Mouse (Mus musculus) kidney, adult 2 months (tissue): ENCODE results near the gene Cdh4. TPM values are rescaled to one million over a fixed set of nuclear protein-coding genes. Genes with fewer than 3 reads are reported as not detected.

Experiments
- DNase-seq: peaks from one replicate; pipeline ENCODE4 v3.0.0; 2021
- H3K27ac ChIP-seq: fragments of 200-500 bp; 2 replicates; pipeline ENCODE4 v1.5.1; 2012; ENCODE audit warnings: low read depth, low read length, control low read depth, inconsistent platforms; ENCODE audit not compliant: insufficient read depth
- H3K27me3 ChIP-seq: fragments of 200-500 bp; replicated peaks from 2 replicates; pipeline ENCODE4 v1.6.1; 2012; ENCODE audit warnings: mild to moderate bottlenecking, moderate library complexity, low read length, inconsistent platforms; ENCODE audit not compliant: control insufficient read depth, insufficient read depth
- H3K36me3 ChIP-seq: fragments of 200-500 bp; 2 replicates; pipeline ENCODE4 v1.6.1; 2012; ENCODE audit warnings: mild to moderate bottlenecking, moderate library complexity, low read length, inconsistent platforms; ENCODE audit not compliant: control insufficient read depth, insufficient read depth
- H3K4me1 ChIP-seq: fragments of 200-500 bp; 2 replicates; pipeline ENCODE4 v1.6.1; 2011; ENCODE audit warnings: low read length; ENCODE audit not compliant: control insufficient read depth, insufficient read depth
- H3K4me3 ChIP-seq: fragments of 200-500 bp; 2 replicates; pipeline ENCODE4 v1.5.1; 2011; ENCODE audit warnings: mild to moderate bottlenecking, low read depth, low read length, control low read depth; ENCODE audit not compliant: insufficient read depth
- CTCF ChIP-seq: fragments of 200-500 bp; conservative IDR thresholded peaks from 2 replicates; pipeline ENCODE4 v1.5.1; 2011; ENCODE audit warnings: low read depth, mild to moderate bottlenecking, control low read depth, low read length, moderate library complexity, mixed read lengths; ENCODE audit not compliant: insufficient read depth, insufficient read length
- POLR2A ChIP-seq: fragments of 200-500 bp; IDR thresholded peaks from one replicate; pipeline ENCODE4 v1.6.1; 2011; ENCODE audit warnings: low read depth, low read length, control low read depth
- WGBS: fragments of 180-500 bp; shearing (Covaris S2); methylation state at CpG from one replicate; pipeline ENCODE4 v1.1.7; 2018; 5-methylcytosine and 5-hydroxymethylcytosine counted together
- polyA plus RNA-seq: library from polyadenylated mRNA; depleted of rRNA; stranded (reverse); fragments of >200 nt; gene quantifications from 2 replicates; pipeline ENCODE4 v1.2.3, GENCODE M21; 2012; rRNA removed

Cdh4 gene
- 1.2 and 1.5 TPM in 2 replicates for polyA plus RNA-seq

DNA sequence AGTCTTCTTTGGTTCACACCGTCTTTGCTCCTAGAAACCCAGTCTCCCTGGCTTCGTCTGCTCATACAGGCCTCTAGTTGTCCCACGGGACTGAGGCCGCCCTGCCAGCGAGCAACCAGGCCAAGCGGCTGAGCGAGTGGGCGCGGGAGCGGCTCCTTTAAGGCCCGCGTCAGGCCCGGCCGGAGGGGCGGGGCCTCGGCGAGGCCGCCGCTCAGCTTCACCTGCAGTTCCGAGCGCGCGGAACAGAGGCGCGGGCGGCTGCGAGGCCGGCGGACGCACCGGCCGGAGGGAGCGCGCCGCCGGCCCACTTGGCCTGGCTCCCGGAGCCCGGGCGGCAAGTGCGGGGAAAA, at the start of gene Cdh4:
Cdh4 (plus strand) TSS at position 241 of the 350 bp plus-strand sequence.
- DNase-seq = peak; percentile 82
- Histone ChIP-seq H3K27me3 (no peaks in the 10 kb centered on the region), H3K4me3 (peak within 1 kb of the TSS; percentile 60), H3K27ac (no peak within 1 kb of the TSS), H3K36me3 (no peaks in the 10 kb centered on the region), H3K4me1 (peaks cover 7% of the 10 kb centered on the region)
- no peak for TF ChIP-seq POLR2A
- no peak for TF ChIP-seq CTCF
- 1% methylated on average over 40 of the region's 40 CpGs for WGBS

DNA sequence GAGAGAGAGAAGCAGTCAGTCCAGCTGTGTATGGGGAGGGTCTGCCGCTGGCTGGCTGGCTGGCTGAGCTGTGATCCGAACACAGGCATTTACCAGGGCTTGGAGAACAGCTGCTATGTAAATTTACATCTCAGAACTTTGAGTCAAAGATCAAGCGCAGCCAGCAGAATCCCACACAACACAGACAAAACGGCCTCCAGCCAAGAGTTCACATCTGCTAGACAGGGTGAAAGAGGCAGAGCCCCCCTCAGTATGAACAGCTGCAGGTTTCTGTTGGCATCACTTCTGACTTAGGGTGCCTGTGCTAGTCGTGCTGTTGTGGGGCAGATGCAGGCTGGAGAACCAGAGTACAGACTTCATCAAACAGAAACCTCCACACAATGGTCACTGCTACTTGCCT, 46.8 kb upstream of the Cdh4 start:
- no peak for DNase-seq
- H3K4me1 ChIP-seq = no peaks in the 10 kb centered on the region
- H3K27me3 ChIP-seq = no peaks in the 10 kb centered on the region
- no peak for TF ChIP-seq POLR2A
- TF ChIP-seq CTCF = no peak
- H3K36me3 ChIP-seq = no peaks in the 10 kb centered on the region
- no peak overlapping the region for H3K27ac ChIP-seq
- no peak overlapping the region for H3K4me3 ChIP-seq
- 60% methylated on average over 5 of the region's 5 CpGs for WGBS

DNA sequence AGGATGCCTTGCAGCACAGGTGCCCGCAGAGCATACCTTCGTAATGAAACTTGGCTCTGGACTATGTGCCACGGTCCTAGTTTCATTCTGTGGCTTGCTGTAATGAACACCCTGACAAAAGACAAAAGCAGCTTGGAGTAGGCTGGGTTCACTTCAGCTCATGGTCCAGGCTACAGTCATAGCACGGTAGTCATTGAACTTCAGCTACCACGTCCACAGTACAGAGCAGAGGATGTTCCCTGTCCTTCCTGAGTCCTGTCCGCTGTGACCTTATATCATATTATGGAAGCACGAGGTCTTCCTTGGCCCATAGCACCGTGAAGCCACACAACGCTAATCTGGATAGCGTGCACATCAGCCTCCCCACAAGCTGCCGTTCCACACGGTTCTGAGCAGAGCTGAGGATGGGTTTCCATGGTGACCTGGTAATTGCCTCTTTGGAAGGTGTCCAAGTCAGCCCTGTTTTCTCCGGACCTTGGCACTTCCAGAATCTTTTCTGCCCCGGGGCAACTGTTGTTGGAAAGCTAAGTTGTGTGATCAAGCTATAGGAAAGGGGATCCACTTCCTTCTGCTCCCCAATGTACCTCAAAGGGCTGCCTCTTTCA, 42.5 kb upstream of the Cdh4 start:
- Histone ChIP-seq H3K27me3 (no peaks in the 10 kb centered on the region), H3K27ac (no peak overlapping the region), H3K4me1 (no peaks in the 10 kb centered on the region), H3K4me3 (no peak overlapping the region), H3K36me3 (no peaks in the 10 kb centered on the region)
- WGBS = 66% methylated on average over 14 of the region's 14 CpGs
- TF ChIP-seq CTCF = no peak
- TF ChIP-seq POLR2A = no peak
- DNase-seq = peak; percentile 17

DNA sequence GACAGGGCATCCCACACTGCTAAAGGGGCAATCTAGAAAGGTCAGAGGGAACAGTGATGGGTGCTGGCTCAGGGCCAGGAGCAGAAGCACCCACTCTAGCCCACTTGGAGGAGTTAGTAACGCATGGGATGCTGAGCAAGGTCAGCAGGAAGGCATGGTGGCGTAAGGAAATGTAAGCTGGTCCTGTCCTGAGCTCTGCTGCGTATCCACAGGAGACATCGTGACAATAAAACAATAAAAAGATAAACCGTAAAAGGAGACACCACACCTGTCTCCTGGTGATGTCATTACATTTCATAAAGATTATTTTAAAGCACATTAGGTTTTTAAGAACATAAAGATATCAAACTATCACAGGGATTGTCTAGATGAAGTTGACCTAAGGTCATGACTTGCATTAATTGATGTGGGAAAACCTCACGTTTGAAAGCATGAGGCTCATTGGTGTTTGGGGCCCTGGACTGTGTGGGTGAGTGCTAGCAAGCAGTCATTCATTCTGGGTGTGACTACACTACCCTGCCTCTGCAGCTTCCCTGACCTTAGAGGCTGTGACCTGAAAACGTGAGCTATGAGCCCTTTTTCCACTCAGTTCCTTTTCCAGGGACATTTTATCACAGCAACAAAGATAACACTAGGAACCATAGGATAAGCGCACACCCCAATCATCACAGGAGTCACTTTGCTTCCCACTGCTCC, 31.2 kb upstream of the Cdh4 start:
- Histone ChIP-seq H3K4me3 (no peak overlapping the region), H3K27me3 (no peaks in the 10 kb centered on the region), H3K36me3 (no peaks in the 10 kb centered on the region), H3K27ac (no peak overlapping the region), H3K4me1 (no peaks in the 10 kb centered on the region)
- WGBS = 58% methylated on average over 8 of the region's 8 CpGs
- no peak for DNase-seq
- no peak for TF ChIP-seq POLR2A
- TF ChIP-seq CTCF = no peak

DNA sequence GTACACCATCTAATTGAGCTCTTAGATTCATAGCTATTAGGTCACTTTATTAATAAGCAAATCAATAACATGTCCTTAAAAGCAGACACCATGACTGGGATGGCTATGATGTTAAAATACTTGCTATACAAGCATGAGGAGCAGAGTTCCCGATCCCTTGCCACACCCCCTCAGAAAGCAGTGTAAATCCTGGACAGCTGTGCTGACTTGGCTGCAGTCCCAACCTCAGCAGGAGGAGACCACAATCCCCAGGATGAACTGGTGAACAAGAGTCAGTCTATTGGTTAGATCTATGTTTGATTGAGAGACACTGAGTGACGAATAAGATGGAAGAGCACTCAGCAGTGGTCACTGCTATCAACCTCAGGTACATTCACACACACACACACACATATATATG, 29.3 kb upstream of the Cdh4 start:
- Histone ChIP-seq H3K27ac (no peak overlapping the region), H3K4me1 (no peaks in the 10 kb centered on the region), H3K4me3 (no peak overlapping the region), H3K27me3 (no peaks in the 10 kb centered on the region), H3K36me3 (no peaks in the 10 kb centered on the region)
- no peak for DNase-seq
- 65% methylated on average over 2 of the region's 2 CpGs for WGBS
- no peak for TF ChIP-seq CTCF

DNA sequence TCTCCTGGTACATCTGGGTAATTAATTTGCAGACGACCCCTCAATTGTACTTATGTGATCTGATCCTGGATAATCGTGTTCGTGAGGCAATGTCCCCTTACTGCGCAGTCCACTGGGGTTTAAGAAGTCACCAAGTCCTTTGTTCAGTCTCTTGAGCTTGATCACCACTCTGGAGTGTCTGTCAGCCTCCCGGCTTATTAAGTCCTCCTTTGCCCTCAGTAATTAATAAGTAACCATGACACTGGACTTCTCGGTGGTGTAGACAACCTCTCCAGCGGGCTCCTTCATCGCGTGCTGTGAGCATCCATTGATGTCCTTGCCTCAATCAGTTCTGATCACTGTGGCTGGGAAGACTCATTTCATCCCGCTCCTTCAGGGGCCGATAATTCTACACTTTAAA, 28.0 kb upstream of the Cdh4 start:
- Histone ChIP-seq H3K27me3 (no peaks in the 10 kb centered on the region), H3K4me3 (no peak overlapping the region), H3K4me1 (no peaks in the 10 kb centered on the region), H3K36me3 (no peaks in the 10 kb centered on the region), H3K27ac (no peak overlapping the region)
- 48% methylated on average over 11 of the region's 11 CpGs for WGBS
- no peak for TF ChIP-seq CTCF
- DNase-seq = peak; percentile 39

DNA sequence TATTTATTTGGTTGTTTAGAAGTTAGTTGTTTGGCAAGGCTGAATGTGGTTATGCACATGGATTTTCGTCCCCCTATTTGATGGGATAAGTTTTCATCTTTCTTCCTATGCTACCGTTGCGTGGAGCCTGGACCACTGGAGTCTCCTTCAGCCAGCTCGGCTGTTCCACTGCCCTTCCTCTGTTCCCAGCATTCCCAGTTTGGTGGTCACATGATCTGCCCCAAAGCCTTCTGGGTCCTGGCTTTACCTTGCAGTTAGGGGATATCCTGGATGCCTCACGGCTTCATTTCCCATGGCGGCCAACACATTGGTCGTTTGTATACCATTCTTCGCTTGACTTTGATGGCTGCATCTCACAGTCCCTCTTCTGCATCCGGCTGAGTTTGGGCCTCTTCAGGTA, 27.5 kb upstream of the Cdh4 start:
- H3K4me1 ChIP-seq = no peaks in the 10 kb centered on the region
- H3K4me3 ChIP-seq = no peak overlapping the region
- no peaks in the 10 kb centered on the region for H3K27me3 ChIP-seq
- WGBS = 93% methylated on average over 9 of the region's 9 CpGs
- no peak overlapping the region for H3K27ac ChIP-seq
- TF ChIP-seq POLR2A = no peak
- no peak for TF ChIP-seq CTCF
- no peak for DNase-seq
- no peaks in the 10 kb centered on the region for H3K36me3 ChIP-seq
